Mouse (Mus musculus) myocyte (in vitro differentiated cells): ENCODE results near the gene Tnfrsf19. TPM values are rescaled to one million over a fixed set of nuclear protein-coding genes. Genes with fewer than 3 reads are reported as not detected.

Experiments used
- H3K27me3 ChIP-seq: one replicate; pipeline ENCODE4 v1.6.1; 2011; ENCODE audit not compliant: control insufficient read depth, insufficient read depth, insufficient read length
- H3K36me3 ChIP-seq: one replicate; pipeline ENCODE4 v1.6.1; 2011; ENCODE audit not compliant: control insufficient read depth, insufficient read depth
- H3K4me2 ChIP-seq: one replicate; pipeline ENCODE4 v1.6.1; 2011; ENCODE audit warnings: low read depth, control low read depth
- H3K4me3 ChIP-seq: one replicate; pipeline ENCODE4 v1.5.1; 2011; ENCODE audit warnings: mild to moderate bottlenecking, control low read depth, moderate library complexity
- H3K79me2 ChIP-seq: one replicate; pipeline ENCODE4 v1.6.1; 2011; ENCODE audit not compliant: control insufficient read depth, insufficient read depth
- H3ac ChIP-seq: one replicate; pipeline ENCODE4 v1.6.1; 2011; ENCODE audit not compliant: control insufficient read depth, insufficient read length
- CEBPB ChIP-seq: IDR thresholded peaks from 2 replicates; pipeline ENCODE4 v1.6.1; 2011; ENCODE audit warnings: mild to moderate bottlenecking, moderate library complexity; ENCODE audit not compliant: poor library complexity, insufficient read depth, severe bottlenecking
- E2F4 ChIP-seq: IDR thresholded peaks from one replicate; pipeline ENCODE4 v1.6.1; 2011; ENCODE audit warnings: mild to moderate bottlenecking, control low read depth, moderate library complexity; ENCODE audit not compliant: insufficient read depth
- MAX ChIP-seq: IDR thresholded peaks from one replicate; pipeline ENCODE4 v1.6.1; 2011; ENCODE audit warnings: low read depth, mild to moderate bottlenecking, control low read depth
- MYOD1 ChIP-seq, 3 experiments: IDR thresholded peaks; one replicate each; pipeline ENCODE4 v1.6.1; 2011; ENCODE audit warnings: control low read depth in 2 of 3, low read depth in 2 of 3, mild to moderate bottlenecking in 2 of 3, moderate library complexity in 1 of 3; ENCODE audit not compliant: insufficient read length in 2 of 3, control insufficient read depth in 1 of 3
- MYOG ChIP-seq, 3 experiments: IDR thresholded peaks; one replicate each; pipeline ENCODE4 v1.6.1; 2011; ENCODE audit warnings: control low read depth in 2 of 3, low read depth in 2 of 3, mild to moderate bottlenecking in 2 of 3; ENCODE audit not compliant: insufficient read length in 2 of 3, control insufficient read depth in 1 of 3, insufficient read depth in 1 of 3
- POLR2A ChIP-seq: IDR thresholded peaks from one replicate; pipeline ENCODE4 v1.6.1; 2011; ENCODE audit warnings: low read depth, mild to moderate bottlenecking, control low read depth, moderate library complexity; ENCODE audit not compliant: insufficient read length
- POLR2AphosphoS2 ChIP-seq: IDR thresholded peaks from one replicate; pipeline ENCODE4 v1.6.1; 2011; ENCODE audit warnings: low read depth, control low read depth; ENCODE audit not compliant: insufficient read length
- REST ChIP-seq: IDR thresholded peaks from one replicate; pipeline ENCODE4 v1.6.1; 2011; ENCODE audit warnings: mild to moderate bottlenecking, control low read depth, moderate library complexity; ENCODE audit not compliant: insufficient read depth, insufficient read length
- SRF ChIP-seq: IDR thresholded peaks from one replicate; pipeline ENCODE4 v1.6.1; 2011; ENCODE audit warnings: low read depth; ENCODE audit not compliant: control insufficient read depth, insufficient read length
- TCF12 ChIP-seq: IDR thresholded peaks from one replicate; pipeline ENCODE4 v1.6.1; 2011; ENCODE audit warnings: mild to moderate bottlenecking, control low read depth; ENCODE audit not compliant: poor library complexity, insufficient read depth, severe bottlenecking
- TCF3 ChIP-seq: IDR thresholded peaks from one replicate; pipeline ENCODE4 v1.6.1; 2011; ENCODE audit warnings: low read depth, control low read depth; ENCODE audit not compliant: insufficient read length
- USF1 ChIP-seq: IDR thresholded peaks from one replicate; pipeline ENCODE4 v1.6.1; 2011; ENCODE audit warnings: low read depth, mild to moderate bottlenecking, control low read depth, moderate library complexity
- polyA plus RNA-seq: library from polyadenylated mRNA; unstranded; fragments of >200 nt; fragmentation: generic; extraction: Trizol; gene quantifications from one replicate; pipeline ENCODE4 v1.2.1, GENCODE M21; 2012; ENCODE audit warnings: missing spikeins

The Tnfrsf19 gene
- polyA plus RNA-seq, 1 experiment, result 0.80 TPM

- H3K4me2 ChIP-seq, result no peak overlapping the region
- H3K4me3 ChIP-seq, result no peak overlapping the region
- no peak for TF ChIP-seq CEBPB
- TF ChIP-seq USF1, result no peak
- no peak for TF ChIP-seq POLR2AphosphoS2
- TF ChIP-seq POLR2A, result no peak
- TF ChIP-seq MAX, result no peak
- no peak for TF ChIP-seq REST
- TF ChIP-seq MYOD1 (IDR thresholded peaks at IDR 0.05; ENCODE audit: control insufficient read depth in 1 of 3, insufficient read length in 2 of 3, low read depth in 2 of 3), result no peak
- TF ChIP-seq TCF12, result no peak
- TF ChIP-seq SRF, result no peak
- TF ChIP-seq TCF3, result no peak
- no peaks in the 10 kb centered on the region for H3K36me3 ChIP-seq
- no peaks in the 10 kb centered on the region for H3K79me2 ChIP-seq
- no peak overlapping the region for H3ac ChIP-seq
- H3K27me3 ChIP-seq, result peaks cover 21% of the 10 kb centered on the region
Measured at GRCm38 (mm10) chr14:61030366-61030765, 15.9 kb downstream of the Tnfrsf19 start.

- TF ChIP-seq TCF3 (no peak), TCF12 (no peak), MYOG (IDR thresholded peaks at IDR 0.05; ENCODE audit: control insufficient read depth in 1 of 3, insufficient read depth in 1 of 3, insufficient read length in 2 of 3, low read depth in 2 of 3) (no peak), REST (no peak), SRF (no peak), CEBPB (no peak; the same call in 1 of the 2 replicates), MAX (no peak), USF1 (no peak), POLR2A (no peak), E2F4 (no peak), POLR2AphosphoS2 (no peak), MYOD1 (IDR thresholded peaks at IDR 0.05; ENCODE audit: control insufficient read depth in 1 of 3, insufficient read length in 2 of 3, low read depth in 2 of 3) (no peak)
- Histone ChIP-seq H3K4me2 (no peak overlapping the region), H3ac (no peak overlapping the region), H3K36me3 (no peaks in the 10 kb centered on the region), H3K79me2 (no peaks in the 10 kb centered on the region), H3K4me3 (no peak overlapping the region), H3K27me3 (peaks cover 10% of the 10 kb centered on the region)
Measured at GRCm38 (mm10) chr14:61024006-61024405, 22.3 kb downstream of the Tnfrsf19 start.

- TF ChIP-seq REST, result no peak
- H3K79me2 ChIP-seq, result no peaks in the 10 kb centered on the region
- peaks cover 18% of the 10 kb centered on the region for H3K27me3 ChIP-seq
- no peak overlapping the region for H3ac ChIP-seq
- no peak overlapping the region for H3K4me3 ChIP-seq
- no peak overlapping the region for H3K4me2 ChIP-seq
- H3K36me3 ChIP-seq, result no peaks in the 10 kb centered on the region
Measured at GRCm38 (mm10) chr14:61022383-61022782, 23.9 kb downstream of the Tnfrsf19 start.

GRCm38 (mm10) chr14:61020968-61021367 is 25.3 kb downstream of the Tnfrsf19 start:
- H3K4me2 ChIP-seq, result no peak overlapping the region
- TF ChIP-seq POLR2AphosphoS2 (no peak), TCF3 (no peak), MYOG (IDR thresholded peaks at IDR 0.05; ENCODE audit: control insufficient read depth in 1 of 3, insufficient read depth in 1 of 3, insufficient read length in 2 of 3, low read depth in 2 of 3) (no peak), MAX (no peak), MYOD1 (IDR thresholded peaks at IDR 0.05; ENCODE audit: control insufficient read depth in 1 of 3, insufficient read length in 2 of 3, low read depth in 2 of 3) (no peak), SRF (no peak), USF1 (no peak), REST (no peak), POLR2A (no peak), E2F4 (no peak), CEBPB (no peak), TCF12 (no peak)
- no peaks in the 10 kb centered on the region for H3K79me2 ChIP-seq
- H3K36me3 ChIP-seq, result no peaks in the 10 kb centered on the region
- H3K27me3 ChIP-seq, result peaks cover 25% of the 10 kb centered on the region
- H3ac ChIP-seq, result no peak overlapping the region
- no peak overlapping the region for H3K4me3 ChIP-seq

- Histone ChIP-seq H3ac (no peak overlapping the region), H3K36me3 (no peaks in the 10 kb centered on the region)
- TF ChIP-seq POLR2AphosphoS2 (no peak), POLR2A (no peak), USF1 (no peak), MYOD1 (IDR thresholded peaks at IDR 0.05; ENCODE audit: control insufficient read depth in 1 of 3, insufficient read length in 2 of 3, low read depth in 2 of 3) (no peak)
Measured at GRCm38 (mm10) chr14:61019880-61020279, 26.4 kb downstream of the Tnfrsf19 start.

More at GRCm38 (mm10) chr14:61019880-61020279, 26.4 kb downstream of the Tnfrsf19 start:
- Histone ChIP-seq H3K27me3 (peaks cover 34% of the 10 kb centered on the region), H3K4me3 (no peak overlapping the region), H3K79me2 (no peaks in the 10 kb centered on the region), H3K4me2 (no peak overlapping the region)
